Mouse (Mus musculus) frontal cortex, adult (tissue): ENCODE data around the gene Cuedc1.

Source experiments
- ATAC-seq: cut with Nextera tagmentation; 2 replicates; pipeline ENCODE4 v1.9.2; 2017; ENCODE audit warnings: mild to moderate bottlenecking, moderate library complexity, mixed read lengths; ENCODE audit not compliant: low TSS enrichment

Gene Cuedc1

GRCm38 (mm10) chr11:88118091-88118440, 20.2 kb downstream of the Cuedc1 start:
- no peak for ATAC-seq

DNA sequence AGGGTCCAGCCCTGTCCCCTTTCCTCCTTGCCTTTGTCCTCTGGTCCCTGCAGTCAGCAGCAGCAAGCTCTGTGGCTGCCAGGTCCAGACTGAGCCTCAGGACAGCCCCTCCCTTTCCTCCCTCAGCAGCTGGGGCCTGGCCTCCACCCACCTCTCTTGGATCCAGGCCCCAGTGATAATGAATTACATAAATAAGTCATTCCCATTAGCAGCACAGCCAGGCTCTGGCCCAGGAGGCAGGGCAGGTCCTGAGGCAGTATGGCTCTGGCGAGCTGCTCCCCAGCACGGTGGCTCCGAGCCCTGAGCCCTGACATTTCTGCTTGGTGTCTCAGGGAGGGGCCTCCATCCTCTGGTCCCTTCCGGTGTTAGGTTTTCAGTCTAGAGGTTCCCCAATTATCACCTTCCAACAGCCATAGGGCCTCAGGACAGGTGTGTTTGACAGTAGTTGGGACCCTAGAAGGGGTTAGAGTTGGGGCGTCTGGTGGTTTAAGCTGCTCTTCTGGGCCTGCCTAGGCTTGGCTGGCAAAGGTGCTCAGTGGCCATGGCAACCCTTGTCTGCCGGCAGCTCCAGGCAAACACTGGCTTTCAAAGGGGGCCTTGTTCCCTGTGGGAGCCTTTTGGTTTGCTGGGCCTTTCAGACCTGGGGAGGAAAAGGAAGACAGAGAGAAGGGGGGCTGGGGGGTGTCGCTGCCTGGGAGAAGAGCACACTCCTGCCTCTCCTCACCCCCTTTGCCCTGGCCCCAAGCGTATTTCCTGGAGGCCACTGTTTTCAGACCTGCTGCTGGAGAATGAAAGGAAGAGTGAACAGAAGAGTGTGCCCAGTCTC, 21.2 kb downstream of the Cuedc1 start:
- ATAC-seq: peak; percentile 57

DNA sequence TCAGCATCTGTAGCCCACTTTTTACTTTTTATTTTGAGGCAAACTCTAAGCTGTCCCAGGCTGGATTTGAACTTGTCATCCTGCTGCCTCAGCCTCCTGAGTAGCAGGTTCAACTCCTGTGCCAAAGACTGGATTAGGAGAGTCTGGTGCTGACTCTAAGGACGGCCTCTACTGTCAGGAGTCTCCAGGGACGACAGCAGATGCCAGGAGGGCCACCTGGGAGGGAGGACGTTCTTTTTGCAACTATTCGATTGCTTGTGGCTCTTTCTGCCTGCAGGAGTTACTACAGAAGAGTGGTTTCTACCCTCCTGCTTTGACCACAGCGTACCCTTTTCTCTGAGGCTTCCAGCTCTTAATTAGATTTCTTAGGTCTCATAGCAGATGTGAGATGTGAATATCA, 24.7 kb downstream of the Cuedc1 start:
- no peak for ATAC-seq

DNA sequence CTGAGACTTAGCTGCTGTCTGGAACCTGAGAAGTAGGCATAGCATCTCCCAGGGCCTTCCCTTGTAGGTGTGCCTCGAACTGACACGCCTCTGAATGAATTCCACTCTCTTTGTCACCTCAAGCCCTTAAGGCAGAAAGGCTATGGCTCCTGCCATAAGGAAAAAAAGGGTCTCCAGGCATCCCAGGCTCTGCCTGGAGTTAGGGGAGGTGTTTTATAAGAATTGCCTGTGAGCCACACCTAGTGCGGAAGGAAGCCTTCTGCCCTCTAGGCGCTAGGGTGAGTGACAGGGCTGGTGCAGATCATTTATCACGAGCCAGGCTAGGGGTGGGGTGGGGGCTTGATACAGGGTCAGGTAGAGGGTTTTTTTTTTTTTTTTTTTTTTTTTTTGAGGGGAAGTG, 25.2 kb downstream of the Cuedc1 start:
- no peak for ATAC-seq

DNA sequence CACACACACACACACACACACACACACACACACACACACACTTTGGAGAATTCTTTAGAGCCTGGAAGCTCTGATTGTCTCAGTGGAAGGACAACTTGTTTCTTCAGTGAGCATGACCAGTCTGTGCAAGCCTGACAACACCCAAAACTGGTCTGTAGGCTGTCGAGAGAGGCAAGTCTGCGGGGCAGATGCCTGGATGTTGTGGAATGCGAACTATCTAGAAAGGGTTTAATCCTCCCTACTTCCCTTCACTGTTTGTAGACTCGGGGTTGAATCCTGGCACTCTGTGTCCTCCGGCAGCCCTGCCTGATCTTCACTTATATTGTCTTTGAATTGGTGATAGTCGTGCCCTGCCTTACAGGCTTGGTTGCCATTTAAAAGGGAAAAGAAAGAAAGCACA, 25.9 kb downstream of the Cuedc1 start:
- ATAC-seq: no peak

GRCm38 (mm10) chr11:88125483-88125882, 27.6 kb downstream of the Cuedc1 start:
- ATAC-seq: no peak

- ATAC-seq: no peak; the same call in 1 of the 2 replicates
These were observed 28.5 kb downstream of the Cuedc1 start for GRCm38 (mm10) chr11:88126306-88126793.

- ATAC-seq: no peak
These were observed 30.6 kb downstream of the Cuedc1 start for GRCm38 (mm10) chr11:88128461-88128860.

DNA sequence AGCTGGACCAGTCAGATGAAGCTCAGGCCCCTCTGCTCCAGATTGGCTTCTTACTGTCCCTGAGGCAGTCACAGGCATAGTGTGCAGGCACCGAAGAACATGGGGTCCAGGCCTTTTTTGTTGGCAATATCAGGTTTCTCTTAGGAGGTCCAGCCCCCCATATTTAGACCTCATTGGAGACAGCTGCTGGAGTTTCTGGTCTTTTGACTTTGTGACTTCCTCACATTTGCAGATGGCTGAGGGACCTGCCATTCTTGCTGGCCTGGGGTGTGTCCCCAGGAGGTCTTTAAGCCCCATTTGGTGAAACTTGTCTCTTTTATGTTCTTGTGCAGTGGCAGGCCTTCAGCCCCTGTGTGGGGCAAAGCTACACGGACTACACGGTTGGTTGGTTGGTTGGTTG, 31.4 kb downstream of the Cuedc1 start:
- ATAC-seq: no peak

- no peak for ATAC-seq
These were observed 32.1 kb downstream of the Cuedc1 start for GRCm38 (mm10) chr11:88129935-88130334.

- ATAC-seq: no peak
These were observed 34.0 kb downstream of the Cuedc1 start for GRCm38 (mm10) chr11:88131847-88132246.

DNA sequence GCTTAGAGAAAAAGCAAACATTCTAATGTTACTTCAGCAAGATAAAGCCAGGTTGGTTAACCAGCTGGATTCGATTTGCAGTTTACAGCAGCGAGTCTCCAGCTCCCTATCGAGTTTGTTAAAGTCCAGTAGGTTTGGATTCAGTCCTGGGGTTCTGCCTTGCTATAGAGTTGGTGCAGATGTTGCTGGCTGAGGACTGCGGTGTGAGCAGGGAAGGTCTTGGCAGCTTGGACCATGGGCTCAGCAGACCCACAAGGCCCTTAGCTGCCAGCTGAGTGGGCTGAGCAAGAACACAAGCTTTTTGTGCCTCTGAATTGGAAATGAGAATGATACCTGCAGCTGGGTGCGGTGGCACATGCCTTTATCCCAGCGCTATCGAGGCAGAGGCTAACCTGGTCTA, 37.4 kb downstream of the Cuedc1 start:
- ATAC-seq: no peak

DNA sequence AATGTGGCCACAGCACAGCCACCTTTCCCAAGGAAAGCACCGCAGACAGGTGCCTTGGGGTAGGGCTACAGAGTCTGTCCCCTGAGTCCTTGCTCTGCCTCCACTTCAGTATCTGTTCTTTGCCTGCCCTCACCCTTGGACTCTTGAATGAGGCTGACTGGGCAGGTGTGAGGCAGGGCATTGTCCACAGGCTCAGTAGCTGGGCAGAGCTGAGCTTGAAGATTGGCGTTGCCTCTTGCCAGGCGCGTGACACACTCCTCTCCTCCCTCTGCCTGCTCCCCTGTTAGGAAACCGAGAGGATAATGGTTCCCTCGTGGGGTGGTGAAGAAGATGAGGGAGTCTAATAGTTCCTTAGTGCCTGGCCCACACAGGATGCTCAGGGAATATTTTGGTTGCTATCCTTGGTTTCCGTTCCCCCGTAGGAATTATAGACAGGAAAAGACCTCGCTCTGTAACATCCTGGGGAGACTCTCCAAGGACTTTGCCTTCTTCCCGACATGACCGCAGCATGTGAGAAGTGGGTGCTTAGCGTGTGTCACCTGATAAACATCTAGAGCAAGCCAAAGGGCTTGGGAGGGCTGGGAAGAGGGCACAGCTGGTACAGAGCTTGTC, 40.1 kb downstream of the Cuedc1 start:
- ATAC-seq: no peak

- ATAC-seq: peak; percentile 31; the same call in 1 of the 2 replicates
These were observed 41.5 kb downstream of the Cuedc1 start for GRCm38 (mm10) chr11:88139256-88139861.

GRCm38 (mm10) chr11:88140066-88141060, 42.5 kb downstream of the Cuedc1 start:
- ATAC-seq: peak; percentile 72

- ATAC-seq: no peak
These were observed 44.5 kb downstream of the Cuedc1 start for GRCm38 (mm10) chr11:88142362-88142761.

DNA sequence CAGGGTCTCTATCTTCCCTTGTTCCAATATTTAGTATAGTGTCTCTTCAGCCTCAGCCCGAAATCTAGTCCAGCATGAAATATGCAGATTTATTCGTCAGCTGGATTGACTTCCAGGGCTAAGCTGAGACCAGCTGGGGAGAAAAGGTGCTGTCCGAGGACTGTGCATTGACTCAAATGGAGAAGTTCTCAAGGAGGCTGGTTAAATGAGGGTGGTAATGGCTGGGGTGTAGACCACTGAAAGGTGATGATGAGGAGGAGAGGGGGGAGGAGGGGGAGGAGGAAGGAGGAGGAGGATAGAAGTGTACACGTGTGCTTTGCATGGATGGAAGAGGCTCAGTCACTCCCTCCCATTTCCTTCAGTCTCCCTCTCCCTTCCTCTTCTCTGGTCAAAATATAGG, 46.2 kb downstream of the Cuedc1 start:
- no peak for ATAC-seq

DNA sequence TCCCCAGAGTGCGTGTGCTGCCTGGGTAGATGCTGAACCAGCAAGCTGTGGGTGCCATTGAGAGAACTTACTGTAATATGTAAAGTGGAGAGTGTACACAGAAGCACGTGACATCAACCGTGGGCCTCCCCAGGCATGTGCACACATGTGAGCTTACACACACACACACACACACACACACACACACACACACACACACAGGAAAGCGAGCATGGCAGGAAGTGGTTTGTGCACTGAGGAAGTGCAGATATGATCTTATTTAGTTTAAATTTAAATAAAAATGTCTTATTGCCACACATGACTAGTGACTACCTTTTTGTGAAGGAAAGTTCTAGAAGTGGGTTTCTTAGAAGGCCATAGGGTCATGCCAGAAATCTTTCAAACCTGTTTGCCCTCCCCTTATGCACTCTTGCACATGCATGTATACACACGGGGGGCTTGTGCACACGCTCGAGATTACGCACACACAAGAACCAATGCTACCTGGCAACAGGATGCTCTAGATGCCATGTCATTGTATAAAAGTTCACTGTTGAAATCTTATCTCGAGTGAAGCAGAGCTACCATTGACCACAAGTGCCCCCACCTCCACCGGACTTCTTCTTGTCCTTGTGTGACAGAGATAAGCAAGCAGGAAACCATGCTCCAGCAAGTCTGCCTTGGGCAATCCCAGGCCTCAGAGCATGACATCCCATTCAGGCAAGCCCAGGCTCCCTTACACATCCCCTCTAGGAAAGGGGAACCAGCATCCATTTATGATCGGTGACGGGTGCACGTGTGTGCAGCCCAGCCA, 47.6 kb downstream of the Cuedc1 start:
- ATAC-seq: no peak

DNA sequence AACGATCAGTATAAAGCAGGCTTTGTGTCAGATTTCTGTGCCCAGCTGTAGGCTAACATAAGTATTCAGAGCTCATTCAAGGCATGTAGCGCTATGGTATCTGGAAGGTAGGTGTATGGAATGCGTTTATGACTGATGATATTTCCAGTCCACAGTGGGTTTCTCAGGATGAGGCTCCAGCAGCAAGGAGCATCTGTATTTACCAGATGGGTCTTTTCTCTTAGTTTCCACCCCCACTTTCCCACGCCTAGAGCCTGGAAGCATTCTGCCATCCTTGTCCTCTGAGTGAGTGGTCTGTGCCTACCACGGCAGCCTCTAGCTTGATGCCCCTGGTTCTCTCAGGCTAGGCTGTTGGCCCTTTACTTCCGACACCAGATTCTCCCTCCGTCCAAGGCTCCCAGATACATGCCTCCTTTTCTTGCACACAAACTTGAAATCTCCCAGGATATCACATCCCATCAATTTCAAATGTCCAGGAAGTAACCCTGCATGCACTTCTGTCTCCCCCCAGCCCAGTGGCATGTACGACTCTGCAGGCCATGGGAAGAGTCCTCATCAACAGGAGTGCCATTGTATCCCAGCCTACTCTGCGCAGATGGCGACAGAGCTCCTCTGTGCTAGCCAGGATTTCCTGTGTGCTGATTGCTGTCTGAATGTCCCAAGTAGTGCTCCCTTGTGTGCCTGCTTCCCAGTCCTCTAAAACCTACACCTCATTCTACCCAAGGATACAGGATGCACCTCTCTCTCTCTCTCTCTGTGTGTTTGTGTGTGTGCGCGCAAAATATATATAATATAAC, 48.6 kb downstream of the Cuedc1 start:
- ATAC-seq: 0 out of 2 replicates have a peak, but pooled peaks have one; percentile 18

DNA sequence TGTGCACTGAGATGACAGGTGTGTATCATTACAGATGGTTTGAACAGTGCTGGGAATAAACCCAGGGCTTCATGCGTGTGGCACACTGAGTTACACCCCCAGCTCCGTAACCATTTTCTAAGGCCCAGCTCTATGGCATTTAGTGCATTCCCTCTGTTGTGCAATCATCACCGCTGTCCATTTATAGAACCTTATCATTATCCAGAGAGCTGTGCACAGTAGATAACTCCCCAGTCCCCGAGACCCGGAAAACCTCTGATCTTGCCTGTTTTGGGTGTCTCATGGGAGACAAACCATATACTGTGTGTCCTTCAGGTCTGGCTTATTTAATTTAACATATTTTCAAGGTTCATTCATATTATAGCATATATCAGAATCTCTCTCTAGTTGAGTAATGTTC, 49.5 kb downstream of the Cuedc1 start:
- no peak for ATAC-seq
